Mouse (Mus musculus) small intestine, adult 2 months (tissue): ENCODE measurements around the gene Dab1. TPM values are rescaled to one million over a fixed set of nuclear protein-coding genes. Genes with fewer than 3 reads are reported as not detected.

Experiments
- H3K27ac ChIP-seq: fragments of 200-500 bp; 2 replicates; pipeline ENCODE4 v1.5.1; 2012; ENCODE audit warnings: low read depth, low read length, control low read depth, inconsistent platforms; ENCODE audit not compliant: insufficient read depth
- H3K27me3 ChIP-seq: fragments of 200-500 bp; 2 replicates; pipeline ENCODE4 v1.6.1; 2012; ENCODE audit warnings: mild to moderate bottlenecking, moderate library complexity, low read length, inconsistent platforms; ENCODE audit not compliant: control insufficient read depth, insufficient read depth
- H3K36me3 ChIP-seq: fragments of 200-500 bp; 2 replicates; pipeline ENCODE4 v1.6.1; 2012; ENCODE audit warnings: mild to moderate bottlenecking, low read length, control low read depth, inconsistent platforms; ENCODE audit not compliant: control insufficient read depth, insufficient read depth
- H3K4me1 ChIP-seq: fragments of 200-500 bp; 2 replicates; pipeline ENCODE4 v1.6.1; 2012; ENCODE audit warnings: low read length, inconsistent platforms, mixed read lengths; ENCODE audit not compliant: control insufficient read depth, insufficient read depth, insufficient read length
- H3K4me3 ChIP-seq: fragments of 200-500 bp; 2 replicates; pipeline ENCODE4 v1.5.1; 2012; ENCODE audit warnings: low read depth, mild to moderate bottlenecking, control low read depth, inconsistent platforms, low read length, moderate library complexity
- CTCF ChIP-seq: fragments of 200-500 bp; IDR thresholded peaks from 2 replicates; pipeline ENCODE4 v1.5.1; 2012; ENCODE audit warnings: low read depth, mild to moderate bottlenecking, control low read depth, inconsistent platforms, low read length, moderate library complexity, mixed read lengths; ENCODE audit not compliant: insufficient replicate concordance, insufficient read length; ENCODE audit errors: extremely low read depth
- POLR2A ChIP-seq: fragments of 200-500 bp; IDR thresholded peaks from 2 replicates; pipeline ENCODE4 v1.6.1; 2012; ENCODE audit warnings: low read depth, mild to moderate bottlenecking, control low read depth, inconsistent platforms, low read length, moderate library complexity
- WGBS: fragments of 180-500 bp; shearing (Covaris S2); methylation state at CpG from one replicate; pipeline ENCODE4 v1.1.7; 2018; 5-methylcytosine and 5-hydroxymethylcytosine counted together
- polyA plus RNA-seq: library from polyadenylated mRNA; depleted of rRNA; stranded (reverse); fragments of >200 nt; gene quantifications from 2 replicates; pipeline ENCODE4 v1.2.3, GENCODE M21; 2012

The Dab1 gene
- polyA plus RNA-seq, 1 experiment, result 57.9 TPM

DNA sequence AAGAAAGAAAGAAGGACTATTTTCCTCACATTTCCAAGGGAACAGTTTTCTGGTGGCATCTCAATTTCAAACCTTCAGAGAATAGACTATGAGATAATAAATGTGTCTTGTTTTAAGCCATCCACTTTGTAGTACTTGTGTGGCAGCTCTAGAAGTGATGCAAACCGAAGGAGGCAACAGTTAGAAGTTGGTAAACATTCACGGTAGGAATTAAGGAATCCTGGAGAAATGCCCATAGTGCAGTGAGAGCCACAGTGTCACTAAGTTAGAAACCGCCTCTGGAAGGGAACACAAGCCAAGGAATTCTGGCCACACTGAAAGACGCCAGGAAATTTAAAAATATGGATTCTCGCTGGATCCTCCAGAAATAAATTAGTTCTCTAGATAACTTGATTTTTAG, 502.8 kb downstream of the Dab1 start:
- WGBS, result 69% methylated on average over 5 of the region's 5 CpGs
- TF ChIP-seq POLR2A (no peak), CTCF (no peak)
- Histone ChIP-seq H3K27ac (no peak overlapping the region), H3K4me3 (no peak overlapping the region), H3K4me1 (no peaks in the 10 kb centered on the region), H3K27me3 (no peaks in the 10 kb centered on the region), H3K36me3 (no peaks in the 10 kb centered on the region)

DNA sequence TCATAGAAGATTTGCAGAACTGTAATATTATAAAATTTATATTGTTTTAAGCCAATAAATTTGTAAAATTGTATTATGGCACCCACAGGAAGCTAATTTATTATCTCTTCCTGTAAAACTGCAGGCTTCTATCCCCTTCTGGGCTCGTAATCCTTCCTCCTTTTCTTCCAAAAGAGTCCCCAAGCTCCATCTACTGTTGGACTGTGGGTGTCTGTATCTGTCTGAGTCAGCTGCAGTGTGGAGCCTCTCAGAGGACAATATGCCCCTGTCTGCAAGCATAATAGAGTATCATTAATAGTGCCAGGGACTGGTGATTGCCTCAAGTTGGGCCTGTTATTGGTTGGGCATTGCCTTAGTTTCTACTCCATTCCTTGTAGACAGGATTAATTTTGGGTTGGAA, 503.2 kb downstream of the Dab1 start:
- TF ChIP-seq POLR2A, result no peak
- Histone ChIP-seq H3K27ac (no peak overlapping the region), H3K36me3 (no peaks in the 10 kb centered on the region), H3K4me3 (no peak overlapping the region), H3K27me3 (no peaks in the 10 kb centered on the region), H3K4me1 (no peaks in the 10 kb centered on the region)
- 57% methylated on average over 1 of the region's 1 CpGs for WGBS

DNA sequence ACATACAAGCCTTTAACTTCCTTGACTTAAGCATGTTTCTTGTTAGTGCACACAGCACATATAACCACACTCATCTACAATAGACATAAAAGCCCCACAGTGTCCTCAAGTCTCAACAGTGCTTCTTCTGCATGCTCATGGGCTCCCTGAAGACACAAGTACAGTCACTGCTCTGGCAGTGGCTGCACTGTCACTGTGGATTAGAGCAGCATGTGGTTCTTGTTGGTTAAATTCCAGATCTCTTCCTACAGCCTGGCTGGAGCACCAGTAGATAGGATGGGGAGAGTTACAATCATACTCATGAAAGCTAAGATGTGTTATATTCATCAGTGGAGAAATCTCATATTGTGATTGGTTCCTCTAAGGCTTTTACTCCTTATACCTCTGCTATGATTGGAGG, 534.5 kb downstream of the Dab1 start:
- Histone ChIP-seq H3K27me3 (no peaks in the 10 kb centered on the region), H3K4me3 (no peak overlapping the region), H3K36me3 (no peaks in the 10 kb centered on the region), H3K4me1 (no peaks in the 10 kb centered on the region), H3K27ac (no peak overlapping the region)
- TF ChIP-seq POLR2A (no peak), CTCF (no peak)

- H3K4me1 ChIP-seq, result no peaks in the 10 kb centered on the region
- WGBS, result 91% methylated on average over 3 of the region's 3 CpGs
- no peaks in the 10 kb centered on the region for H3K27me3 ChIP-seq
- H3K27ac ChIP-seq, result no peak overlapping the region
- TF ChIP-seq CTCF (no peak), POLR2A (no peak)
- no peak overlapping the region for H3K4me3 ChIP-seq
- H3K36me3 ChIP-seq, result no peaks in the 10 kb centered on the region
Observed at GRCm38 (mm10) chr4:104178067-104178466, 558.9 kb downstream of the Dab1 start.

- H3K4me3 ChIP-seq, result no peak overlapping the region
- WGBS, result 85% methylated on average over 4 of the region's 4 CpGs
- H3K36me3 ChIP-seq, result no peaks in the 10 kb centered on the region
- no peak overlapping the region for H3K27ac ChIP-seq
- H3K4me1 ChIP-seq, result no peaks in the 10 kb centered on the region
- H3K27me3 ChIP-seq, result no peaks in the 10 kb centered on the region
- TF ChIP-seq CTCF, result no peak
- TF ChIP-seq POLR2A, result no peak
Observed at GRCm38 (mm10) chr4:104186311-104186710, 567.2 kb downstream of the Dab1 start.

DNA sequence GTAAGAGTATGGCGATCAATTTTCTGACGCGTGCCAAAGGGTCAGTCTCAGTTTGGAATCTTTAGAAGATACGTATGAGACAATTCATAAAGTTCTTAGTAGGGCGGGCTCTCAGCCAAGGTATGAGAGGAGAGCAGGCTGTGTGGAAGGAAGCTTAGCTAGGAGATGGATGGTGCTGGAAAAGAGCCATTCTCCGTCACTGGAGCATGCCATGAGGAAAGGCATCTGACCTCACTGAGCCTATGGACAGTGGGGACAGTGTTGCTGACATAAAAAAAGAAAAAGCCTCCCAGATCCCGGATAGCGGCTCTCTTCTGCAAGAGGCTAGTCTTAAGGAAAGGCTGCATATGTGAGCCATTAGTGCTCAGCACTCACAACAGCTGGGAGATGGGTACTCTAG, 579.5 kb downstream of the Dab1 start:
- 82% methylated on average over 8 of the region's 8 CpGs for WGBS

GRCm38 (mm10) chr4:104201686-104202085, 582.5 kb downstream of the Dab1 start:
- TF ChIP-seq POLR2A (no peak), CTCF (no peak)
- Histone ChIP-seq H3K4me1 (no peaks in the 10 kb centered on the region), H3K4me3 (no peak overlapping the region), H3K27me3 (no peaks in the 10 kb centered on the region), H3K27ac (no peak overlapping the region), H3K36me3 (no peaks in the 10 kb centered on the region)
- WGBS, result 77% methylated on average over 5 of the region's 5 CpGs

More for the DNA sequence above, 579.5 kb downstream of the Dab1 start:
- Histone ChIP-seq H3K27me3 (no peaks in the 10 kb centered on the region), H3K4me1 (no peaks in the 10 kb centered on the region), H3K27ac (no peak overlapping the region), H3K36me3 (no peaks in the 10 kb centered on the region), H3K4me3 (no peak overlapping the region)
- TF ChIP-seq CTCF (no peak), POLR2A (no peak)

DNA sequence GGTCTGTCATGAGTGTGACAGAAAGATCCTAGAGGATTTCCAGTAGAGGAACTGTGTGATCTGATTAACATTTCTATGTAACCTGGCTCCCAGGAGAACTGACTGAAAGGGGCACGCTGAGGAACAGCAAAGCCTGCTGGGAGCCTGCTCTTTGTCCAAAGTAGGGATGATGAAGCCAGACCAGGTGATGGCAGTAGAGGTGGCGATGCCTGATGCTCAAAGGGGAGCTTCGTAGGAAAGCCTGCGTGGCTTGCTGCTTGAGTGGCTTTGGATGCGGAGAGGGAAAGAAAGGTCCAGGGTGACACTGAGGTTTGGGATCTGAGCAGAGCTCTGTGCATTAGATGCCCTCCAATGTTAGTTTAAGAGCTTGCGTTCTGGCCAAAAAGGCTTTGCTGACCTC, 584.9 kb downstream of the Dab1 start:
- 59% methylated on average over 6 of the region's 6 CpGs for WGBS
- H3K36me3 ChIP-seq, result no peaks in the 10 kb centered on the region
- no peaks in the 10 kb centered on the region for H3K4me1 ChIP-seq
- no peaks in the 10 kb centered on the region for H3K27me3 ChIP-seq
- H3K4me3 ChIP-seq, result no peak overlapping the region
- no peak for TF ChIP-seq CTCF
- TF ChIP-seq POLR2A, result no peak
- H3K27ac ChIP-seq, result no peak overlapping the region
